Mouse (Mus musculus): ENCODE results near the gene Sf1. TPM values are rescaled to one million over a fixed set of nuclear protein-coding genes. Genes with fewer than 3 reads are reported as not detected.

The Sf1 gene
- polyA plus RNA-seq, 1 experiment: 355 TPM

GRCm38 (mm10) chr19:6400096-6401086 lies 36.9 kb downstream of the Sf1 start:
- H3K27me3 ChIP-seq (ENCODE audit: control insufficient read depth, insufficient read depth, low read length, poor library complexity, severe bottlenecking): no peaks in the 10 kb centered on the region
- peak overlapping the region; percentile 86 for H3K9ac ChIP-seq (ENCODE audit: low read depth, poor library complexity, severe bottlenecking)
- peak overlapping the region; percentile 49 for H3K4me3 ChIP-seq (ENCODE audit: low read depth, low read length)
- no peaks in the 10 kb centered on the region for H3K9me3 ChIP-seq (replicated peaks; ENCODE audit: control insufficient read depth, insufficient read depth, low read length, poor library complexity, severe bottlenecking)
- no peak for TF ChIP-seq POLR2A (IDR thresholded peaks at IDR 0.05; ENCODE audit: insufficient read depth, low read length)
- H3K27ac ChIP-seq (ENCODE audit: insufficient read depth, low read length): no peak overlapping the region
- peaks cover 2% of the 10 kb centered on the region for H3K4me1 ChIP-seq (ENCODE audit: control insufficient read depth, insufficient read depth, low read length)
- H3K36me3 ChIP-seq (ENCODE audit: control insufficient read depth, insufficient read depth, low read length, poor library complexity, severe bottlenecking): no peaks in the 10 kb centered on the region

GRCm38 (mm10) chr19:6401131-6401815 lies 37.8 kb downstream of the Sf1 start:
- Histone ChIP-seq H3K27ac (ENCODE audit: insufficient read depth, low read length) (no peak overlapping the region), H3K9ac (ENCODE audit: low read depth, poor library complexity, severe bottlenecking) (peak overlapping the region; percentile 2; the same call in 1 of the 2 replicates), H3K9me3 (replicated peaks; ENCODE audit: control insufficient read depth, insufficient read depth, low read length, poor library complexity, severe bottlenecking) (no peaks in the 10 kb centered on the region), H3K4me1 (ENCODE audit: control insufficient read depth, insufficient read depth, low read length) (peaks cover 2% of the 10 kb centered on the region), H3K27me3 (ENCODE audit: control insufficient read depth, insufficient read depth, low read length, poor library complexity, severe bottlenecking) (no peaks in the 10 kb centered on the region), H3K36me3 (ENCODE audit: control insufficient read depth, insufficient read depth, low read length, poor library complexity, severe bottlenecking) (no peaks in the 10 kb centered on the region), H3K4me3 (ENCODE audit: low read depth, low read length) (peak overlapping the region; percentile 70)
- 0 out of 2 replicates have a peak, but pooled peaks have one; percentile 40 for TF ChIP-seq EP300 (IDR thresholded peaks at IDR 0.05; ENCODE audit: insufficient read depth, low read depth, low read length)
- peak; percentile 78 for TF ChIP-seq CTCF (IDR thresholded peaks at IDR 0.05; ENCODE audit: low read depth, low read length)
- no peak for TF ChIP-seq POLR2A (IDR thresholded peaks at IDR 0.05; ENCODE audit: insufficient read depth, low read length)

GRCm38 (mm10) chr19:6401951-6402350 lies 38.5 kb downstream of the Sf1 start:
- Histone ChIP-seq H3K27me3 (ENCODE audit: control insufficient read depth, insufficient read depth, low read length, poor library complexity, severe bottlenecking) (no peaks in the 10 kb centered on the region), H3K4me1 (ENCODE audit: control insufficient read depth, insufficient read depth, low read length) (peaks cover 2% of the 10 kb centered on the region), H3K27ac (ENCODE audit: insufficient read depth, low read length) (no peak overlapping the region), H3K9me3 (replicated peaks; ENCODE audit: control insufficient read depth, insufficient read depth, low read length, poor library complexity, severe bottlenecking) (no peaks in the 10 kb centered on the region), H3K4me3 (ENCODE audit: low read depth, low read length) (peak overlapping the region; percentile 70), H3K9ac (ENCODE audit: low read depth, poor library complexity, severe bottlenecking) (peak overlapping the region; percentile 2; the same call in 1 of the 2 replicates), H3K36me3 (ENCODE audit: control insufficient read depth, insufficient read depth, low read length, poor library complexity, severe bottlenecking) (no peaks in the 10 kb centered on the region)
- TF ChIP-seq EP300 (IDR thresholded peaks at IDR 0.05; ENCODE audit: insufficient read depth, low read depth, low read length) (0 out of 2 replicates have a peak, but pooled peaks have one; percentile 37), CTCF (IDR thresholded peaks at IDR 0.05; ENCODE audit: low read depth, low read length) (no peak)

GRCm38 (mm10) chr19:6403869-6404268 lies 40.4 kb downstream of the Sf1 start:
- Histone ChIP-seq H3K9me3 (replicated peaks; ENCODE audit: control insufficient read depth, insufficient read depth, low read length, poor library complexity, severe bottlenecking) (no peaks in the 10 kb centered on the region), H3K4me1 (ENCODE audit: control insufficient read depth, insufficient read depth, low read length) (peaks cover 8% of the 10 kb centered on the region), H3K9ac (ENCODE audit: low read depth, poor library complexity, severe bottlenecking) (no peak overlapping the region), H3K36me3 (ENCODE audit: control insufficient read depth, insufficient read depth, low read length, poor library complexity, severe bottlenecking) (no peaks in the 10 kb centered on the region), H3K27me3 (ENCODE audit: control insufficient read depth, insufficient read depth, low read length, poor library complexity, severe bottlenecking) (no peaks in the 10 kb centered on the region), H3K4me3 (ENCODE audit: low read depth, low read length) (no peak overlapping the region), H3K27ac (ENCODE audit: insufficient read depth, low read length) (no peak overlapping the region)
- TF ChIP-seq POLR2A (IDR thresholded peaks at IDR 0.05; ENCODE audit: insufficient read depth, low read length): no peak
- no peak for TF ChIP-seq EP300 (IDR thresholded peaks at IDR 0.05; ENCODE audit: insufficient read depth, low read depth, low read length)
- no peak for TF ChIP-seq CTCF (IDR thresholded peaks at IDR 0.05; ENCODE audit: low read depth, low read length)

- Histone ChIP-seq H3K9me3 (replicated peaks; ENCODE audit: control insufficient read depth, insufficient read depth, low read length, poor library complexity, severe bottlenecking) (no peaks in the 10 kb centered on the region), H3K4me1 (ENCODE audit: control insufficient read depth, insufficient read depth, low read length) (peaks cover 8% of the 10 kb centered on the region), H3K9ac (ENCODE audit: low read depth, poor library complexity, severe bottlenecking) (no peak overlapping the region), H3K27ac (ENCODE audit: insufficient read depth, low read length) (no peak overlapping the region), H3K27me3 (ENCODE audit: control insufficient read depth, insufficient read depth, low read length, poor library complexity, severe bottlenecking) (no peaks in the 10 kb centered on the region), H3K36me3 (ENCODE audit: control insufficient read depth, insufficient read depth, low read length, poor library complexity, severe bottlenecking) (no peaks in the 10 kb centered on the region), H3K4me3 (ENCODE audit: low read depth, low read length) (no peak overlapping the region)
- no peak for TF ChIP-seq EP300 (IDR thresholded peaks at IDR 0.05; ENCODE audit: insufficient read depth, low read depth, low read length)
- TF ChIP-seq CTCF (IDR thresholded peaks at IDR 0.05; ENCODE audit: low read depth, low read length): no peak
- TF ChIP-seq POLR2A (IDR thresholded peaks at IDR 0.05; ENCODE audit: insufficient read depth, low read length): no peak
These were observed 41.9 kb downstream of the Sf1 start for GRCm38 (mm10) chr19:6405433-6405832.
